Mouse (Mus musculus) c-Kit-positive CD71-positive TER-119-negative erythroid progenitor cells, embryonic 14.5 days (primary cell): ENCODE data around the gene Zbtb37.
"Not testable (repeated sequence)": the region's sequence is repeated elsewhere in the genome, so short reads cannot be mapped to it uniquely, and the experiment has no call there.

Experiments
- DNase-seq: peaks from one replicate; pipeline ENCODE4 v3.0.0-alpha.2; 2013; ENCODE audit warnings: low read depth

The Zbtb37 gene

DNA sequence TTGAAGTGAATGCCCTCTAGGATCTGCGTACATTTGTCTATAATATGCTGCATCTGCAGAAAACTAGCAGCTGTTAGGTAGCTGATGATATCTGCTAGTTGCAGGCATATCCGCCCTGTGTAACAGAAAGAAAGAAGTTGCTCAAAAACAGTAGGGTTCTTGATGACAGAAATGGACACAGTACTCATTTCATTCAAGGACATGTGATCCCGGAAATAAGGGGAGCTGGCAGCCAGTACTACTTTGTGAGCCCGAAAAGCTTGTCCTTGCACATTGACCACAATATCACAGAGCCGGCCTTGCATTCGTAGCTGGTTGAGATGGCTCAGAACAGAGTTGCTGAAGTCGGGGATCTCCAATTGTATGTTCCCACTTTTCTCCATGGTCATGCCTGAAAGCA, 2.3 kb downstream of the Zbtb37 start:
- no peak for DNase-seq

DNA sequence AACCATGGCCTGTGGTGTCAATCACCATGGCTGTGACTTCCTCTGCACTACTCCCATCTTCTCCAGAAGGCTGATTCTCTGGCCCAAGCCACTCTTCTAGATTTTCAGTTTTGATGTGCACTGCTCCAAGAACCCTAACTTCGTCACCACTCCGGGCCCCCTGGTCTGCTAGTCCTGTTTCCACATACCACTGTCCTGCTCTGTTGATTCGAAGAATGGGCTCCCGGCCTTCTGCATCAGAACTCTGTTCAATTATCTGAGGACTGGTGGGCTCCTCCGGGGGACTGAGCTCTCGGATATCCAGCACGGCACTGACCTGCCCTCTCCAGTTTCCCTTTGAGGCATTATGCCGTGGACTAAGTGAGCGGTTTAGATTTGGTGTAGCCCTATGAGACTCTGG, 2.8 kb downstream of the Zbtb37 start:
- no peak for DNase-seq

DNA sequence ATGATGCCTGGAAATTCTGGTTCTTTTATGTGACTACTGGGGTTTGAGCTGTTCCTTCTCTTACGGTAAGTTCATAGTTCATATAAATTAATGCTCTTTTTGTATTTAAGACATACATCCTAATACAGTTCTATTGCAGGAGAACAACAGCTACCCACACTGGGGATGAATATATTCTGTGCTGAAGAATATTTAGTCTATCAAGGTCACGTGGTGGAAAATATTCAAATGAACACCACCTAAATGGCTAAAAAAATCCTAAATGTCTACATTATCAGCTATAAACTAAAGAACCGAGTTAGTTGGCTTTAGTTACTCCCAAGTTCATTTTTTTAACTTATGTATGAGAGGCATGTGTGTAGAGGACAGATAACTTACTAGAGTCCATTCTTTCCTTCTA, 4.6 kb downstream of the Zbtb37 start:
- no peak for DNase-seq

GRCm38 (mm10) chr1:161028427-161028826, 6.2 kb downstream of the Zbtb37 start:
- DNase-seq = not testable (repeated sequence)

- DNase-seq = no peak
These were observed 7.5 kb downstream of the Zbtb37 start for GRCm38 (mm10) chr1:161027196-161027595.

DNA sequence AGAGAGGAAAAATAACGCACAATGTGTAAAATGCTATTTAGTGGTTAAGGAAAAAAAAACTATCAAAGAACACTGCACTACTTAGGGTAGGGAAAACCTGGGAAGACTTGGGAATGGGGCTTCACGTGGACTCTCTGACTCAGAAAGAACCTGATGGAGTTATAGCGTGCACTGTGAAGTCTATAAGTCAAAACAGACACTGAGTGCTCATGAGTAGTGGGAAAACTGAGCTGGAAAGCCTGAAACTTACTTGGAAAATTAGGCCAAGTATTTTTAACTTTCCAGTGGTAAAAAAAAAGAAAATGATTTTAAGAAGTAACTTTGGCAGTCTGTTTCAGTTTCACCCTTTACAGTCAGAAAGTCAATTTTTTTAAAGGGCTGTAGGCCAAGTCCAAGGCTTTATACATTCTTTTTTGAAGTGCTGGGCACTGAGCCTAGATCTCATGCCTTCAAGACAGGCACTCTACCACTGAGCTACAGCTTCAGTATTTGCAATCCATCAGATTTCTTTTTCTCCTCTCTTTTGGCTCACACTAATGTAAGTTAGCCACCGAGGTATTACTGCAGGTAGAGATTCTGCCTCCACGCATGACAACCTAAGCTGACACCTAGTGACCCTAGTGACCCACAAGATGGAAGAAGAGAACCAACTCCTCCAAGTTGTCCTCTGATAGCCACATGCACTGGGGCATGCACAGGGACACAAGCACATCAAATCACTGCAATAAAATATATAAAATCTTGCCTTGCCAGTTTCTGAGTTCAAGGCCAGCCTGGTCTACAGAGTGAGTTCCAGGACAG, 9.0 kb downstream of the Zbtb37 start:
- DNase-seq = no peak

GRCm38 (mm10) chr1:161020051-161020450, 14.6 kb downstream of the Zbtb37 start:
- DNase-seq = no peak

GRCm38 (mm10) chr1:161016378-161016777, 18.3 kb downstream of the Zbtb37 start:
- DNase-seq = no peak

DNA sequence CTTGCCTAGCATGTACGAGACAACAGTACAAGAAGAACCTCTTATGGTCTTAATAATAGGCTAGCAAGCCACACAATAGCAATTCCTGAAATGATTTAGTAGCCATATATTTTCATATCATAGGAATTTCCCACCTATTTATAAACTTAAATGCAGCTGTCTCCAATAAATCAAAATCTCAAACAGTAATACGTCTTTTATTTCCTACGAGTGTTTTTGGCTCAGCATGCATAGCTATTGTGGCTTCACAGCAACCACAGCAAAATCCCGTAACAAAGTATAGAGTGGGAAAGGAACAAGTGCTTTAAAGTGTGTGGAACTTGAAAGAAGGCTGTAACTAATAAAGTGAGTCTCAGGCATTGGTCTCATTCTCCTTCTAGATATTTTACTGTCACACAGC, 24.2 kb downstream of the Zbtb37 start:
- DNase-seq = no peak

DNA sequence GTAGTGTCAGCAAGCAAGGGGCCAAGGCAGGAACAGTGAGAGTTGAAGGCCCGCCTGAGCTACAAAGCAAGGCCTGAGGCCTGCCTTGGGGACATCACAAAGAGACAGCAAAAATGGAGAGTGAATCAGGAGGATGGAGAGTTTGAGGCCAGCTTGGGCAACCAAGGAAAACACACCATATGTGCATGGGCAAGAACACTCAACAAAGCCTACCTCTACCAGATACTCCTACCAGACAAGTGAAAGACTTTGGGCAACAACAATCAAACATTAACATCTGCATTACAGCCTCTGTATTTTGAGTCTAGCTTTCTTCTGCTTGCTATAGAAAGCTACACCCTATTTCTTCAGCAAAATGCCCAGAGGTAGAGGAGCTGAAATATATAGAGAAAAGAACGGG, 26.6 kb downstream of the Zbtb37 start:
- DNase-seq = no peak

GRCm38 (mm10) chr1:161006471-161006870, 28.2 kb downstream of the Zbtb37 start:
- no peak for DNase-seq

DNA sequence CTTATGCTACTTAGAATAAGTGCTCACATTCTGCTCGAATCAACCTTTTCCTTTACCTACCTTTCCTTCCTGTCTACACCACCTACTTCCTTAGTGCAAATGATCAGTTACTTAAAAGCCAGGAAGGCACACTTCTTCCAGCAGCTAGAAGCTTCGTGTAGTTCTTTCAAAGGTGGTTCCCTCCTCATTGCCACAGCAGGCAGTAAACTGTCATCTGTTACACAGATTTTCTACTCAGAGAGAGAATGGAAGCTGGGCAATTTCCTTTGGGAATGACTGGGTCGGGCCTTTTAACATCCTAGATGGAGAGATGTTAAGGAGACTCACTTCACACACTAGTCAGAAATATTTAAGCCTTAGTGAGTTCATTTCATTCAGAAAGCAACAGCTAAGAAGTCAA, 29.1 kb downstream of the Zbtb37 start:
- DNase-seq = no peak

DNA sequence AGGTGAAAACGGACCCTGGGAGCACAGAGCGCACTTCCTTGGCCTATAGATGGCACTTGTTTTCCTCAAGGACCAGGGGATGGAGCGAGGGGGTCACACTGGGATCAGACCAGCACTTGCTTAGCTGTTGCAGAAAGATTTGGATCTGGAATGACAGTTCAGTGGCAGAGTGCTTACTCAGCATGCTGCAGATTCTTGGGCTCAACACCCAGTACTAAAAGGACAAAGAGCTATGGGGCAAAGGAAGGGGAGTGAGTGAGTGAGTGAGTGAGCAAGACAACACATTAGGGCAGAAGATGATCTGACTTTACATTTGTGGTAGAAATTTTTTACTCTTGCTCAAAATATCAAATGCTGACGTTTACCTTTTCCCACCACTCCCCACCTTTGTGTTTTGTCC, 29.7 kb downstream of the Zbtb37 start:
- no peak for DNase-seq

DNA sequence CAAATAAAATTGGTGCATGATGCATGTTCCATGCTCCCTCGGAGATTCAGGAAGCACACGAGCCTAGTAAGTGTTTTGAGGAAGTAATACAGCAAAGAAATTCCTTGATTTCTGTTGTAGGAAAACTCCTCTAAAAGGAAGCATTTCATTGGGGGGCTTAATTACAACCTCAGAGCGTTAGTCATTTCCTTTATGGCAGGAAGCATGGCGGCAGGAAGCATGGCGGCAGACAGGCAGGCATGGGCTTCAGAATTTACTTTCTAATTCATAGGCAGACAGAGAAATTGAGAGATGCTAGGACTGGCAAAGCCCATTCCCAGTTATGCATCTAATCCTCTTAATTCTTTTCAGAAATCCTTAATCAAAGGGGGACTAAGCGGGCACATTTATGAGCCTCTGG, 40.8 kb downstream of the Zbtb37 start:
- DNase-seq = no peak

GRCm38 (mm10) chr1:160989395-160989794, 45.3 kb downstream of the Zbtb37 start:
- DNase-seq = no peak

- no peak for DNase-seq
These were observed 47.6 kb downstream of the Zbtb37 start for GRCm38 (mm10) chr1:160986881-160987635.

DNA sequence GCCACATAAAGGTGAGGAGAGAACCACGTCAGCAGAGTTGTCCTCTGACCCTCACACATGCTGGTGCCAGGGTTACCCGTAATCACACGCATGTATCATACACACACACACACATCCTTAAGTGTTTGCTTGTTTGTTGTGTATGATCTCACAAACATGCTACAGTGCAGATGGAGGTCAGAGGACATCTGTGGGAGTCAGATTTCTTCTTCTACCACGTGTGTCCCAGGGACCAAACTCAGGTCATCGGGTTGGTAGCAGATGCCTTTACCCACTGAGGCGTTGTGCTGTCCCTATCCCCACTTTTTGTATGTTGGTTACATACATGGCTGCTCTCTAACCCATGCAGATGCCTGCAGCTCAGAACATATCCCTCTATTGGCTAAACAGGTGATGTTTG, 49.2 kb downstream of the Zbtb37 start:
- DNase-seq = no peak

DNA sequence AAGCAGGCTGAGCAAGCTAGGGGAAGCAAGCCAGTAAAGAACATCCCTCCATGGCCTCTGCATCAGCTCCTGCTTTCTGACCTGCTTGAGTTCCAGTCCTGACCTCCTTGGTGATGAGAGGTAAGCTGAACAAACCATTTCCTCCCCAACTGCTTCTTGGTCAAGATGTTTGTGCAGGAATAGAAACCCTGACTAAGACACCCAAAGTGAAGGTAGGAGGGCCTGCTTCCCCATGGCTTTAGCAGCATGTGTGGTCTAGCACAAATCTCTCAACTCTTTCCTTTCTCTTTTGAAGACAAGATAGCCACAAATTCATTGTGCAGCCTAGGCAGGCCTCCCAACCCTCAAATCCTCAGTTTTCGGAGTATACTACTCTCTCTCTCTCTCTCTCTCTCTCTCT, 49.9 kb downstream of the Zbtb37 start:
- not testable (repeated sequence) for DNase-seq

GRCm38 (mm10) chr1:160982887-160983286, 51.8 kb downstream of the Zbtb37 start:
- DNase-seq = no peak

- no peak for DNase-seq
These were observed 53.3 kb downstream of the Zbtb37 start for GRCm38 (mm10) chr1:160981337-160981736.

DNA sequence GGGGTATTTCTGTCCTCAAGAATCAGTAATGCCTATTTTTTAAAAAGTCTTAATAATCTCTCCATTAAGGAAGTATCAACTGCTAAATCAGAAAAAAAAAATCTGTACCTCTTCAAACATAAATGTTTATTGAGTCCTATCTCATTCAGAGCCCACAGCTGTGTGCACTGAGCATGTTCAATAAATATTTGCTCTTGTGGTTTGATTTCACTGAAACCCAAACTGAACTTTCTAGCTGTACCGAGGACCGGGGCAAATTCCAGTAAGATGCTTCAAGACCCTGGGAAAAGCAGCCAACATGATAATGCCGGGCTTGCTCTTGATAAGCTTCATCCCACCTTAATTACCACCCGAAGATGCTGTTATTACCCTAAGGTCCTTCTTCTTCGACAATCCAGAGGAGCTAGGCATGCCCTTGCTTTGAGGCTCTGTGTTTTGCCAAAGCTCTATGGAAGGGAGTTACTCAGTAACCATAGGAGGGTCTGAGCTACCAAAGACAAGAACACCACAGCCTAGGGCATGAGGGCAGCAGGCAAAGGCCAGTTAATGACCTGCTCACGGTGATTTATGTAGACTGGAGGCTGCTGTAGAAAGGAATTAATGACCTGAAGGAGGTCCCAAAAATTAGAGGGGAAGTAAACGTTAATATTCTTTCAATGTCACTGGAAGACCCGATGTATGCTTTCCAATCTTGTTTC, 54.0 kb downstream of the Zbtb37 start:
- no peak for DNase-seq

GRCm38 (mm10) chr1:160980021-160980420, 54.6 kb downstream of the Zbtb37 start:
- no peak for DNase-seq
